ENCODE assay signal across 26 mouse cellular contexts in the genomic region with DNA sequence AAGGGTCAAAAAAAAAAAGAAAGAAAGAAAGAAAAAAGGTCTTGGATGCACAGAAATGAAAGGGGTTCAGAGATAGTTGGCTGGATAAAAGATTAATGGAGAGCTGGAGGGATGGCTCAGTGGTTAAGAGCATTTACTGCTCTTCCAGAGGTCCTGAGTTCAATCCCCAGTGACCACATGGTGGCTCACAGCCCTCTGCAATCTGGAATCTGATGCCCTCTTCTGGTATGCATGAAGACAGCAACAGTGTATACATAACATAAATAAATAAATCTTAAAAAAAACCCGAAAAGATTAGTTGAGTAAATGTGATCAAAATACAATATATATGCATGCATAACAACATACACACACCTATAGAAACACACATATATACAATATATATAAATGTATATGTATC. TPM values are rescaled to one million over a fixed set of nuclear protein-coding genes. Genes with fewer than 3 reads are reported as not detected.
DNase-seq lines count a peak whose midpoint lies in the region; ATAC-seq and TF ChIP-seq lines count a peak whose summit lies in the region.
"Had no signal": no experiment of that assay in that cellular context is flagged by ENCODE, and none has a peak within 500 bp of the region (broad histone marks: within the 10 kb centered on the region; RNA-seq: fewer than 3 reads in every experiment).

No protein-coding gene starts in this region.

- H3K79me3 ChIP-seq in C2C12 (ENCODE audit: low read depth) = no peaks in the 10 kb centered on the region

- H3K9ac ChIP-seq in hindbrain, embryonic 12.5 days = no peak overlapping the region
- H3K9ac ChIP-seq: embryonic facial prominence, embryonic 15.5 days; liver, embryonic 12.5 days; neural tube, embryonic 12.5 days; stomach, embryonic 15.5 days had no signal

- no peaks in the 10 kb centered on the region for H3K79me2 ChIP-seq in C2C12 (ENCODE audit: control insufficient read depth, insufficient read depth)

- H3K4me2 ChIP-seq in hindbrain, embryonic 12.5 days (replicated peaks) = no peak overlapping the region
- H3K4me2 ChIP-seq: embryonic facial prominence, embryonic 15.5 days; liver, embryonic 12.5 days; neural tube, embryonic 12.5 days; stomach, embryonic 15.5 days had no signal

- no peak for ATAC-seq in hindbrain, embryonic 12.5 days (ENCODE audit: low FRiP score)
- ATAC-seq: activated CD4-positive, CD25-positive, alpha-beta regulatory T cell, adult 4 months; hindbrain, embryonic 16.5 days; liver, embryonic 12.5 days had no signal

- no peak for DNase-seq in gastrocnemius, adult 2 months
- no peak for DNase-seq in gastrocnemius, postnatal 14 days
- no peak for DNase-seq in left cerebral cortex, adult 2 months (ENCODE audit: extremely low spot score in 1 of 2, low spot score in 2 of 2)
- DNase-seq in left cerebral cortex, postnatal 10 days (ENCODE audit: extremely low spot score in 1 of 2, low spot score in 2 of 2) = no peak
- DNase-seq in ZHBTc4 (ENCODE audit: low read depth, low spot score) = peak; percentile 18
- DNase-seq in spleen, postnatal 36 days (ENCODE audit: low spot score in 2 of 2) = no peak
- DNase-seq: adrenal gland, postnatal 36 days; B cell, adult 2 months; cerebellum, postnatal 10 days; embryo, embryonic 11 days; gastrocnemius, postnatal 25 days; kidney, adult 9 months; layer of hippocampus, postnatal 36 days; left cerebral cortex, postnatal 4 days; lung, postnatal 14 days; spleen, adult 18-20 months had no signal

- no peak overlapping the region for H3K27ac ChIP-seq in gastrocnemius, adult 2 months
- H3K27ac ChIP-seq in left cerebral cortex, adult 2 months = no peak overlapping the region
- no peak overlapping the region for H3K27ac ChIP-seq in hindbrain, embryonic 12.5 days
- H3K27ac ChIP-seq: embryonic facial prominence, embryonic 15.5 days; forebrain, embryonic 10.5 days; liver, embryonic 12.5 days; neural tube, embryonic 12.5 days; stomach, embryonic 15.5 days had no signal

- no peaks in the 10 kb centered on the region for H3K27me3 ChIP-seq in C2C12 (ENCODE audit: control insufficient read depth, insufficient read depth, insufficient read length)
- no peaks in the 10 kb centered on the region for H3K27me3 ChIP-seq in hindbrain, embryonic 12.5 days
- H3K27me3 ChIP-seq: embryonic facial prominence, embryonic 15.5 days; liver, embryonic 12.5 days; neural tube, embryonic 12.5 days; stomach, embryonic 15.5 days had no signal

- intact Hi-C loops in gastrocnemius, adult 2 months (cut with DNase I) = no loop called here
- intact Hi-C loops in gastrocnemius, postnatal 14 days (cut with DNase I; ENCODE audit: low total_unique reads) = loop anchor here (5.0 to 10.0 kb wide), 2 partner anchors 53 to 206 kb away; no protein-coding TSS in a partner anchor
- intact Hi-C loops in left cerebral cortex, adult 2 months (cut with DNase I) = no loop called here
- intact Hi-C loops in left cerebral cortex, postnatal 10 days (cut with DNase I) = loop anchor here (5.0 kb wide), 1 partner anchor 51 kb away; no protein-coding TSS in a partner anchor

- no peaks in the 10 kb centered on the region for H3K4me1 ChIP-seq in hindbrain, embryonic 12.5 days
- H3K4me1 ChIP-seq: forebrain, embryonic 10.5 days; liver, embryonic 12.5 days; neural tube, embryonic 12.5 days; stomach, embryonic 15.5 days had no signal

- peak; percentile 36; the same call in 1 of the 2 replicates for TF ChIP-seq CTCF in gastrocnemius, adult 2 months (IDR thresholded peaks at IDR 0.05)
- TF ChIP-seq CTCF in left cerebral cortex, adult 2 months (IDR thresholded peaks at IDR 0.05) = peak; percentile 40
- TF ChIP-seq CTCF in C2C12 (IDR thresholded peaks at IDR 0.05; ENCODE audit: control insufficient read depth, insufficient read depth, insufficient read length) = peak; percentile 7

- peaks cover 81% of the 10 kb centered on the region for H3K36me3 ChIP-seq in C2C12 (ENCODE audit: control insufficient read depth, insufficient read depth)
- peaks cover 5% of the 10 kb centered on the region; the same call in 1 of the 2 replicates for H3K36me3 ChIP-seq in hindbrain, embryonic 12.5 days
- H3K36me3 ChIP-seq: neural tube, embryonic 12.5 days had no signal

- no peaks in the 10 kb centered on the region for H3K9me3 ChIP-seq in hindbrain, embryonic 12.5 days (replicated peaks)
- H3K9me3 ChIP-seq: embryonic facial prominence, embryonic 15.5 days; forebrain, embryonic 10.5 days; liver, embryonic 12.5 days; neural tube, embryonic 12.5 days; stomach, embryonic 15.5 days had no signal

- no peak overlapping the region for H3ac ChIP-seq in C2C12 (ENCODE audit: control insufficient read depth, insufficient read length, low read depth)

- no peak overlapping the region for H3K4me3 ChIP-seq in gastrocnemius, adult 2 months
- H3K4me3 ChIP-seq in left cerebral cortex, adult 2 months = no peak overlapping the region
- no peak overlapping the region for H3K4me3 ChIP-seq in C2C12 (ENCODE audit: insufficient read depth, poor library complexity, severe bottlenecking)
- no peak overlapping the region for H3K4me3 ChIP-seq in hindbrain, embryonic 12.5 days
- H3K4me3 ChIP-seq: embryonic facial prominence, embryonic 15.5 days; forebrain, embryonic 10.5 days; liver, embryonic 12.5 days; neural tube, embryonic 12.5 days; stomach, embryonic 15.5 days had no signal

- 75% methylated on average over 1 of the region's 1 CpGs for WGBS in hindbrain, embryonic 12.5 days

TF ChIP-seq in C2C12, 6 proteins besides CTCF, POLR2A, EP300 and RAD21:
- TF ChIP-seq MAX (IDR thresholded peaks at IDR 0.05) (no peak), FOSL1 (IDR thresholded peaks at IDR 0.05; ENCODE audit: insufficient read depth, low read length, poor library complexity, severe bottlenecking) (no peak)

RNA-seq across cellular contexts. Expression of gene Abhd10, which starts 18.7 kb away (rescaled TPM):
- total RNA-seq in gastrocnemius, adult 2 months (2021) = 10 to 100 TPM; 11.4 to 13.6 TPM
- total RNA-seq in gastrocnemius, postnatal 14 days (2021) = 1 to 10 TPM; 8.0 to 9.4 TPM
- total RNA-seq in left cerebral cortex, adult 2 months (2021) = 10 to 100 TPM; 21.6 to 23.7 TPM
- 10 to 100 TPM; 21.1 to 22.1 TPM for total RNA-seq in left cerebral cortex, postnatal 10 days (2021)
- polyA plus RNA-seq in C2C12 (2012; fragmentation: generic; extraction: Trizol) = 7.6 TPM
- polyA plus RNA-seq in hindbrain, embryonic 12.5 days (2016; fragmentation: Nextera tagmentation; extraction: Ambion mirVana) = 41.8 and 42.8 TPM in 2 replicates

RNA-seq across cellular contexts. Expression of gene Tagln3, which starts 37.0 kb away (rescaled TPM):
- 1 to 10 TPM in 1 of 2 experiments, under 1 TPM in 1; 0.26 to 1.2 TPM for total RNA-seq in gastrocnemius, adult 2 months (2021)
- total RNA-seq in gastrocnemius, postnatal 14 days (2021) = under 1 TPM; 0.35 to 0.49 TPM
- 100 to 1,000 TPM; 320 to 326 TPM for total RNA-seq in left cerebral cortex, adult 2 months (2021)
- 100 to 1,000 TPM; 224 to 244 TPM for total RNA-seq in left cerebral cortex, postnatal 10 days (2021)
- polyA plus RNA-seq in C2C12 (2012; fragmentation: generic; extraction: Trizol) = 0.09 TPM
- polyA plus RNA-seq in hindbrain, embryonic 12.5 days (2016; fragmentation: Nextera tagmentation; extraction: Ambion mirVana) = 410 and 414 TPM in 2 replicates
- total RNA-seq: megakaryocyte-erythroid progenitor cell, adult 5-6 weeks had no signal
- polyA plus RNA-seq: activated CD4-positive, CD25-positive, alpha-beta regulatory T cell, adult 4 months had no signal

Comparison
In these comparisons a context has a peak if more than half of its experiments do, and no peak if none do; other contexts are left out.
1. intact Hi-C loops: an anchor here in gastrocnemius, postnatal 14 days (5.0 to 10.0 kb wide) and left cerebral cortex, postnatal 10 days (5.0 kb wide); none called in gastrocnemius, adult 2 months and left cerebral cortex, adult 2 months.
2. RNA of gene Tagln3, which starts 37.0 kb away (total RNA-seq): 320 to 326 TPM in left cerebral cortex, adult 2 months and 224 to 244 TPM in left cerebral cortex, postnatal 10 days; 0.26 to 1.2 TPM in gastrocnemius, adult 2 months and 0.35 to 0.49 TPM in gastrocnemius, postnatal 14 days; every median in the first group is over 100 times any median in the second.
3. Peak in every context shown above with its lines, with median percentiles within 50 percentile points of each other: CTCF ChIP-seq.